In the genomic region with DNA sequence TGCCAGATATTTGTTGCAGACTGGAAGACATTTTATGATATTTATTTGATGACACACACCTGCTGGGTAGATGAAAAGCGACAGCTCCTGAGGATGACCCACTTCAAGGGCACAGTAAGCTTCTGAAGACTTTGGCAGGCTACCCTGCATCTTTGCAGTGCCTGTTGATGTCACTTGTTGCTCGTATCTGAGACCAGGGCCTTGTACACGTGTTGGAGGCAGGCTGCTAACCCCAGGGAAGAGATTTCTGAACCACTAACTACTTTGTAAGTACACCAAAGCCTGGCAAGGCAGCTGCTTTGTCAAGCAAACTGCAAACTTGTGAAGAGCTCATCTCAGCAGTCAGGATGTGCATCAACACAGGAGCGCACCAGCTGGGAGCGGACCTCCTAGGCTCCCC, we compare ENCODE assay signal across 18 mouse cellular contexts.
A peak's percentile ranks its signal among the peaks of the same experiment; 100 is the strongest.
DNase-seq lines count a peak whose midpoint lies in the region; ATAC-seq and TF ChIP-seq lines count a peak whose summit lies in the region.
"Had no signal": no experiment of that assay in that cellular context is flagged by ENCODE, and none has a peak within 500 bp of the region (broad histone marks: within the 10 kb centered on the region; RNA-seq: fewer than 3 reads in every experiment).

No protein-coding gene starts in this region.

- peak; percentile 14; the same call in 1 of the 2 replicates for TF ChIP-seq POLR2A in thymus, adult 2 months (IDR thresholded peaks at IDR 0.05; ENCODE audit: control insufficient read depth, extremely low read depth, insufficient read depth, low read length, poor library complexity)

- intact Hi-C loops in heart, postnatal 14 days (cut with DNase I) = loop anchor here (5.0 to 10.0 kb wide), 2 partner anchors 336 to 713 kb away; no protein-coding TSS in a partner anchor

- H3K4me3 ChIP-seq in stomach, embryonic 16.5 days (replicated peaks; ENCODE audit: low read length) = no peak overlapping the region
- H3K4me3 ChIP-seq in thymus, adult 2 months (ENCODE audit: control insufficient read depth, insufficient read depth, low read length) = no peak overlapping the region
- H3K4me3 ChIP-seq: forebrain, embryonic 13.5 days; hindbrain, embryonic 15.5 days had no signal

- H3K9ac ChIP-seq in stomach, embryonic 16.5 days (ENCODE audit: low read length) = no peak overlapping the region
- H3K9ac ChIP-seq: forebrain, embryonic 13.5 days; forebrain, postnatal 0 days; hindbrain, embryonic 15.5 days had no signal

- H3K4me2 ChIP-seq in stomach, embryonic 16.5 days (ENCODE audit: low read depth, low read length) = no peak overlapping the region
- H3K4me2 ChIP-seq: forebrain, embryonic 13.5 days; hindbrain, embryonic 15.5 days had no signal

- no peaks in the 10 kb centered on the region for H3K36me3 ChIP-seq in stomach, embryonic 16.5 days (ENCODE audit: control insufficient read depth, insufficient read depth, low read length)
- no peaks in the 10 kb centered on the region for H3K36me3 ChIP-seq in thymus, adult 2 months (ENCODE audit: control insufficient read depth, insufficient read depth, low read length)
- H3K36me3 ChIP-seq: hindbrain, embryonic 15.5 days had no signal

- peaks cover 16% of the 10 kb centered on the region for H3K4me1 ChIP-seq in stomach, embryonic 16.5 days (ENCODE audit: control insufficient read depth, insufficient read depth, low read length)
- H3K4me1 ChIP-seq in thymus, adult 2 months (replicated peaks; ENCODE audit: control insufficient read depth, insufficient read depth, low read length) = peaks cover 41% of the 10 kb centered on the region

- WGBS in stomach, embryonic 16.5 days = 83% methylated on average over 5 of the region's 5 CpGs
- WGBS in thymus, adult 2 months = 9% methylated on average over 5 of the region's 5 CpGs

- H3K9me3 ChIP-seq in stomach, embryonic 16.5 days (replicated peaks; ENCODE audit: control insufficient read depth, low read length) = no peaks in the 10 kb centered on the region
- H3K9me3 ChIP-seq: forebrain, embryonic 13.5 days; hindbrain, embryonic 15.5 days had no signal

- DNase-seq in heart, adult 11 months = peak; percentile 85
- no peak for DNase-seq in heart, postnatal 14 days
- DNase-seq in thymus, adult 2 months = peak; percentile 52
- peak; percentile 63 for DNase-seq in thymus, postnatal 25 days
- no peak for DNase-seq in ovary, postnatal 14 days (ENCODE audit: low spot score)
- no peak for DNase-seq in ovary, postnatal 10 days (ENCODE audit: low spot score)
- no peak for DNase-seq in adrenal gland, postnatal 10 days
- DNase-seq: adrenal gland, postnatal 25 days; cerebellum, adult 18-20 months; cerebellum, postnatal 10 days; forebrain, postnatal 0 days; gastrocnemius, postnatal 14 days had no signal

- no peaks in the 10 kb centered on the region for H3K27me3 ChIP-seq in stomach, embryonic 16.5 days (ENCODE audit: control insufficient read depth, insufficient read depth, low read length)
- H3K27me3 ChIP-seq in thymus, adult 2 months (ENCODE audit: control insufficient read depth, insufficient read depth, low read length) = no peaks in the 10 kb centered on the region
- H3K27me3 ChIP-seq: CH12.LX, Patski had no signal

- H3K27ac ChIP-seq in stomach, embryonic 16.5 days (ENCODE audit: low read length) = peak overlapping the region; percentile 74; the same call in 1 of the 2 replicates
- H3K27ac ChIP-seq in thymus, adult 2 months (ENCODE audit: control insufficient read depth, insufficient read depth, low read length) = peak overlapping the region; percentile 83
- H3K27ac ChIP-seq: forebrain, embryonic 13.5 days; hindbrain, embryonic 15.5 days had no signal

- ATAC-seq in stomach, embryonic 16.5 days (ENCODE audit: insufficient read depth, low FRiP score) = no peak
- ATAC-seq: activated CD4-positive, CD25-positive, alpha-beta regulatory T cell, adult 4 months; forebrain, embryonic 13.5 days; forebrain, postnatal 0 days had no signal

- TF ChIP-seq CTCF in thymus, adult 2 months (IDR thresholded peaks at IDR 0.05; ENCODE audit: borderline replicate concordance, control insufficient read depth, extremely low read depth, insufficient read depth, low read length, poor library complexity) = no peak

Comparison
In these comparisons a context has a peak if more than half of its experiments do, and no peak if none do; other contexts are left out.
1. DNase-seq: peak in heart, adult 11 months (single experiment), thymus, adult 2 months (single experiment) and thymus, postnatal 25 days (single experiment); none in heart, postnatal 14 days (0 of 2), ovary, postnatal 14 days (single experiment), ovary, postnatal 10 days (single experiment) and adrenal gland, postnatal 10 days (single experiment).